Mouse (Mus musculus): ENCODE data around the gene Arhgef2.
"Not testable (repeated sequence)": the region's sequence is repeated elsewhere in the genome, so short reads cannot be mapped to it uniquely, and the experiment has no call there.

Arhgef2 gene

GRCm38 (mm10) chr3:88591044-88591443 is 14.7 kb upstream of the Arhgef2 start:
- DNase-seq (ENCODE audit: low spot score) = no peak

GRCm38 (mm10) chr3:88591950-88592731 is 13.6 kb upstream of the Arhgef2 start:
- no peak for DNase-seq (ENCODE audit: low spot score)

DNA sequence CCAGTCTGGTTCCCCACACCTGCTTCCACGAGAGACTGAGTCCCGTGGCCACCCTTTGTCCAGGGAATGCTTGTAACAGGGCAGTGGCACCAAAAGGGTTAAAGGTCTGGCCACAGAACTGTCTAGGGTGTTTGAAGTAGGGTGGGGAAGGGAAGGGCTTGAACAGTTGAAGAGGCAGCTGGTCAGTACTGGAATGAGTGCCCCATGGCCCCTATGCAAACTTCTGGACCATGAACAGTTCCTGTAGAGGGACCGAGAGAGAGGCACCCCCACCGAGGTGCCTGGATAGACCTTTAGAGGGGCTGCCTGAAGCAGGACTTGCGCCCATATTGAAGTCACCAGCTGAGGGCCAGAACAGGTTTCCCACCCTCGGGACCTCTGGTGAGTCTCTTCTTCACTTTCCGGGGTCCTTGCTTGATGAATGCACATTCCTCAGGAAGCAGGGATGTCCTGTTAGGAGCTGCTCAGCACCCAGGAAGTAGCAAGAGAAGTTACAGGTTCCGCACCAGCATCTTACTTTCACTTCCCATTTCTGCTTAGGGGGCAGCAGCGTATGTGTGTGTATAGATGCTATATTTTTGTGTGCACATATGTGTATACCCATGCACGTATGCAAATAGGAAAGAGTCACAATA is 12.7 kb upstream of the Arhgef2 start:
- DNase-seq (ENCODE audit: low spot score) = no peak

DNA sequence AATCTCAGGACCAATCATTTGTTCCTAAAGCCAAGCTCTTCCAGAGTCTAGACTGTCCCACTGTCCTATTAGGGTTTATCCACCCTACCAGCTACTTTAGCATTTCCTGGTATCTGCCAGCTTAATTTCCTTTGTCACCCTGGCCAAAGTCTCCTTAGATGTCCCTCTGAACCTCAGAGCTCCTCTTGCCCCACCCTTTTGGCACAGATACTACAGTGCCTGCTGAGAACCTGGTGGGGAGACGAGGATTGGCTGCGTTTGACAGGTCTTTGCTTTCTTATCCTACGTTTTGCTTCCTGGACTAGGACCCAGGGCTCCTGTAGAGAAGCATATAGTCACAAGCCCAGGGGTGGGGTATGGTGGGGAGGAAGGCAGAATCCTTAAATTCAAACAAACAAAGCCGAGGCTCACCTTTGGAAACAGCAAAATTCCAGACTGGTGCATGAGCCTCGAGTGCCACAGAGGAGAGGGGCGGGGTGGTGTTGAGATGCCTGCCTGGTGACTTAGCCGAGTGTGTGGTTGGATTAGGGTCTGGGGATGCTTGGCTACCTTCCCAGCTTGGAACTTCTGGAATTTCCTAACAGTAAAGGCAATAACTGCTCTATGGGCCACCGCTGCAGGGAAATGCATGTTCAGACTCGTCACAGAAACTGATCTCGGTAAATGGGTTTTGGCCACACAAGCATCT is 11.7 kb upstream of the Arhgef2 start:
- DNase-seq (ENCODE audit: low spot score) = no peak

DNA sequence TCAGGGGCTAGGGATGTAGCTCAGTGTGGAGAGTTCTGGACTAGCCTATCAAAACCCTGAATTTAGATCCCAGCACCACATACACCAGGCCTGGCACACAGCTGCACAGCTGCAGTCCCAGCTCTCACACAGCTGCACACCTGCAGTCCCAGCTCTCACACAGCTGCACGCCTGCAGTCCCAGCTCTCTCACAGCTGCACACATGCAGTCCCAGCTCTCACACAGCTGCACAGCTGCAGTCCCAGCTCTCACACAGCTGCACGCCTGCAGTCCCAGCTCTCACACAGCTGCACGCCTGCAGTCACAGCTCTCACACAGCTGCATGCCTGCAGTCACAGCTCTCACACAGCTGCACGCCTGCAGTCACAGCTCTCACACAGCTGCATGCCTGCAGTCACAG is 9.2 kb upstream of the Arhgef2 start:
- not testable (repeated sequence) for DNase-seq (ENCODE audit: low spot score)

DNA sequence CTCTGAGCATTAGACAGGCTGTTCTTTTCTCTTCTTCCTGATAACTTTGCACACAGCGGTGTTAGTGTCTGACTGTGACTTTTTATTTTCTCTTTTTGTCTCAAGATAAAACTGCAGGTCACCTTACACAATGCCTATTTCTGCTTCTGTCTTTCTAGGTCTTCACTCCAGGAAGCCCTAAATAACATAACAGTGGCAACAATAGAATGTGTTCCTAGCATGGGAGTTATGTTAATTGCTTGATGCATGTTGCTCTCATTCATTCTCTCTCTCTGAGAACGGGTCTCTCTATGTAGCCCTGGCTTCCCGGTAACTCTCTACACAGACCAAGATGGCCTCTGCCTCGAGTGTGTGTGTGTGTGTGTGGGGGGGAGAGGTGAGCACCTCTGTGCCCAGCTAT is 3.3 kb upstream of the Arhgef2 start:
- no peak for DNase-seq (ENCODE audit: low spot score)

DNA sequence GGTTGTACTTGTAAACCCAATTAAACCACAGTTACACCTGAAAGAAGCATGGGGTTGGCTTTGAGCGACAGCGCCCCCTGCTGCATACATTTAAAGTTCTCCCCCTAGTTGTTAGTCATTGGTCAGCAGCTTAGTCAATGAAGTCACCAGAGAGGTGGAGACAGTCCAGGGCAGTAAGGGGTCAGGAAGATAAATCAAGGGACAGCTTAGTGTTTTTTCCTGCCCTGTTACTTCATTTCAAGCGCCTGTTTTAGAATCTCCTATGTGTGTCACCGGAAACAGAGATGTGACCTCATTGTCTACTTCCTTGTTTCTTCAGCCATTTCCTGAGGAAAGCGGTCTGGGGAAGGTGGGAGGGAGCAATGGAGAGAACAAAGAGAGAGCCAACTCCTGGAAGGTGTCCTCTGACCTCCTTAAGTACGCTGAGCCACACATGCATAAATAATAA is 2.0 kb upstream of the Arhgef2 start:
- no peak for DNase-seq (ENCODE audit: low spot score)

GRCm38 (mm10) chr3:88604863-88605262 is 903 bp upstream of the Arhgef2 start:
- no peak for DNase-seq (ENCODE audit: low spot score)

GRCm38 (mm10) chr3:88607065-88607757 is 1.4 kb downstream of the Arhgef2 start:
- peak; percentile 84 for DNase-seq (ENCODE audit: low spot score)

DNA sequence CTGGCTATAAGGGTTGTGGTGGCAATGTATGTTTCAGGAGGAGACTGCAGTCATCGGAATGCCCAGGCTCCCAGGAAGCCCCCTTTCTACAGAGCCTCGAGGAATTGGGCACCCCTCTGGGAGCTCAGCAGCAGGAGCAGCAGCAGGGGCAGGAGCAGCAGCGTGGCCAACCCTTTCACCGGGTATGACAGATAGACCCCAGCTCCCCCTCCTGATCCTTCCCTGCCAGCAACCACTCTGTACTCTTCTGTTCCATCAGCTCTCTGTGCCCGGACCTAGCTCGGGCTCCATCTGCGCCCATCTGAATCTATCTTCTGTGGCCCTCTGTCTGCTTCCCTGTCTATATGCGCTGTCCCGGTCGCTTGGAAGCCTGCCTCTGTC is 2.0 kb downstream of the Arhgef2 start:
- no peak for DNase-seq (ENCODE audit: low spot score)

- DNase-seq (ENCODE audit: low spot score) = no peak
Observed at GRCm38 (mm10) chr3:88609066-88609465, 3.3 kb downstream of the Arhgef2 start.

DNA sequence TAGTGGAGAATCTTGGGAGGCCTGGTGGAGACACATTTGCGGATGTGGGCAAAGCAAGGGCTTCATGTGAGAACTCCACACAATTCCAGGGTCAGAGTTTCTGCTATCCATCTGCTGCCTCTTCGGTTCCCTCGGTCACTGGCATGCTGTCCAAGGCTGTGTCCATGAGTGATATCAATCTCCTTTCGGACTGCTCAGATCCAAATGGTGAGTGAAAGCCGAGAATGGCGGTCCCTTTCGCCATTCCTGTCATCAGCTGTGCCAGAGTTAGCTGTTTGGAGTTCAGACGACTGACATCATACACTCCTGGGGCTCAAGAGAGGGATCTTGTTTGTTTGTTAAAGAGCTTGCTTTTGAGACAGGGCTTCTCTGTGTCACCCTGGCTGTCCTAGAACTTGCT is 8.7 kb downstream of the Arhgef2 start:
- DNase-seq (ENCODE audit: low spot score) = no peak

DNA sequence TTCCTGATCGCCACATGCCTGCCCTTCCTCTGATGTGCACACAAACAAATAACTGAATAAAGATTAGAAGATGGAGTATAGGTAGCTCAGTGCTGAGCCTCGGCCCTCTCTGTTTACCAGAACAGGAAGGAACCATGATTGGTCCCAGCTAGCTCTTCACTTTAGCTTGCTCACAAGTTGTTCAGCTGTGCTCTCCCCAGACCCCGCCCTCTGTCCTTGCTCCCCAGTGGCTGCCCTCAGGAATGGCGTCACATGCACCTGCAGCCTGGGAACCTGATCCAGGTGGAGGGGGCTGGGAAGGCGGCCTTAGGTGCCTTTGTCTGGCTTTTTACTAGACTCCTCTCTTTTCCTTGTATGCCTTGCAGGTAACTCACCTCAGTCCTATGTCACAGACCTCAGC is 9.4 kb downstream of the Arhgef2 start:
- no peak for DNase-seq (ENCODE audit: low spot score)

- DNase-seq (ENCODE audit: low spot score) = no peak
Observed at GRCm38 (mm10) chr3:88615902-88616391, 10.2 kb downstream of the Arhgef2 start.

DNA sequence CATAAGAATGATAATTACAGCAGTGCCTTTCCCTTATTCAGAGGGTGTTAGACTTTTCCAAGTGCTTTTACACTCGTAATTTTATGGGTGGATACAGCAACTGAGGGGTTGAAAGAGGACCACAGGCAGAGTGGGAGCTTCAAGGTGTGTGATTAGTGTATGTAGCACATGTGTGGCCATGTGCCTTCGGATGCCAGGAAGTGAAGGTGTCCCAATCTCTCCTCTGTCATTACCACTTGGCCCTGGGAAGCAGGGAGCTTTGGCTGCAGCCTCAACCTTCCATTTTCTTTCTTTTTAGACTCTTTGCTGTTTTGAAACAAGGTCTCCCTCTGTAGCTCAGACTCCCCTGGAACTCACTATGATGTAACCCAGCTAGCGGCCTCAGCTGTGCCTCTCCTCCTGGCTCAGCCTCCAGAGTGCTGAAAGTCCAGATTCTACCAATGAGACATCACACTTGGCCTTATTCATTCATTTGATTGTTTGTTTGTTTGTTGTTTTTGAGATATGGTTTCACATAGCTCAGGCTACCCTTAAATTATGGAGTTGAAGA is 11.3 kb downstream of the Arhgef2 start:
- no peak for DNase-seq (ENCODE audit: low spot score)

DNA sequence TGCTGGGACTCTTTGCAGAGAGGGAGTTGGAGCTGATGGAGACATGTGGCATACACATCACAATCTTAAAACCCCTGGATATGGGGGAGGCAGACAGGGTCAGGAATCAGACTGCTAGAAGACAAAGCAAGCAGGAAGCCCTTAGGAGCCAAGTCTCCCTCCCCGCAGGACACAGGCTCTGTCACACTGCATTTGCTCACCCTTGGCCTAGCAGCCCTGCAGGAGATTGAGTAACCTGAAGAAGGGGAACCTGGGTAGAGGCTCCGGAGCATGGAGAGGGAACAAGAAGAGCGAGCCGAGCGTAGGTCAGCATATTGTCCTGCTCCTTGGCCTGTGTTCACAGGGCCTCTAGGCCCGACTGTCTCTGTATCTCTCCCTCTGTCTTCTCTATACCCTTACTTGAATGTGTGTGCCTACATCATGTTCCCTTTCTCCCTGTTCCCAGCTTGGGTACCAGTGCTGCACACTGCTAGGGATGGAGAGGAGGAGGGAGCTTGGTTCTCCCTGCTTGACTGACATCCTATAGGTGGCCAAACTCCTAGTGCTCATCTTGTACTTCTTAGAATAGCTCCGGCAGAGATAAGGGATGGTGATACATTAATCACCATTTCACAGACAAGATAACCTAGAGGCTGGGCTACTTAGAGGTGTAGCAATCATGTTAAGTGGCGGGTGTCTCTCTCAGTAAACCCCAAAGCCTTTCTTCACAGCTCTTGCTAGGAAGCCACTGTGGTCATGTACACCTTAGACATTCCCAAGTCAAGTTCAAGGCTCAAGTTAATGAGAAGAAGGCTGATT is 12.5 kb downstream of the Arhgef2 start:
- DNase-seq (ENCODE audit: low spot score) = no peak

GRCm38 (mm10) chr3:88619113-88620097 is 13.6 kb downstream of the Arhgef2 start:
- no peak for DNase-seq (ENCODE audit: low spot score)

GRCm38 (mm10) chr3:88620146-88620991 is 14.6 kb downstream of the Arhgef2 start:
- DNase-seq (ENCODE audit: low spot score) = no peak

DNA sequence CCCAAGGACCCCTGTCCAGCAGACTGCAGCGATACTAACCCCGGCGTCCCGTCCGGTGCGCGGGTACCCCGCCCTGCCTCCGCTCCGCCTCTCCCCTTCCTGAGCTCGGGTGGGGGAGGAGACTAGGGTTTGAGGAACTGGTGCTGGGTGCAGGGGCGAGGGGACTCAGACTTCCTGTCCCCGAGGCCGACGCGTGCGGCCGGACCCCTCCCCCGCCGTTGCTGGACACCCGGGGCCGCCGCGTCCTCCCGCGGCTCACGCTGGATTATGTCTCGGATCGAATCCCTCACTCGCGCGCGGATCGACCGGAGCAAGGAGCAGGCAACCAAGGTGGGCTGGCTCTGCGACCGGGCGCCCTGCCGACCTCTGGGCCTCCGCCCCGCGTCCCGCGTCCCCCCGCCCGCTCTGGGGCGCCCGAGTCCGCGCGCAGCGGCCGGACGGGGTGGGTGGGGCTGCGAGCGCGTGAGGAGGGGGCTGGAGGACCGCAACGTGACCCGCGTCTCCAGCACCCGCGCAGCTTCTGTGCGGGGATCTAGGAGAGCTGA is 15.3 kb downstream of the Arhgef2 start:
- peak; percentile 49 for DNase-seq (ENCODE audit: low spot score)
